Mouse (Mus musculus): ENCODE data around the gene Tmem215. TPM values are rescaled to one million over a fixed set of nuclear protein-coding genes. Genes with fewer than 3 reads are reported as not detected.

The Tmem215 gene
- total RNA-seq, 2 experiments from 2014 or later, result 22.5 to 25.2 TPM

Other genes starting within 250 kb of the Tmem215 start
- 1 to 10 TPM; 2.6 to 4.5 TPM for gene Ddx58, start 232.4 kb upstream of the Tmem215 start, total RNA-seq (2021)
- gene Smim27, start 202.6 kb upstream of the Tmem215 start, total RNA-seq (2021), result 10 to 100 TPM; 14.4 to 15.7 TPM
- gene Topors, start 202.3 kb upstream of the Tmem215 start, total RNA-seq (2021), result 10 to 100 TPM; 18.7 to 19.1 TPM
- 100 to 1,000 TPM; 183 to 190 TPM for gene Ndufb6, start 192.8 kb upstream of the Tmem215 start, total RNA-seq (2021)
- 10 to 100 TPM; 25.6 to 29.1 TPM for gene Aptx, start 231.0 kb downstream of the Tmem215 start, total RNA-seq (2021)
- 100 to 1,000 TPM; 316 to 320 TPM for gene Dnaja1, start 250.0 kb downstream of the Tmem215 start, total RNA-seq (2021)